Mouse (Mus musculus) thymus, adult 2 months (tissue): ENCODE results near the gene Tmem253. TPM values are rescaled to one million over a fixed set of nuclear protein-coding genes. Genes with fewer than 3 reads are reported as not detected.

Source experiments
- DNase-seq: peaks from one replicate; pipeline ENCODE4 v3.0.0; 2021
- H3K27ac ChIP-seq: fragments of 200-500 bp; 2 replicates; pipeline ENCODE4 v1.5.1; 2012; ENCODE audit warnings: low read length, control low read depth; ENCODE audit not compliant: control insufficient read depth, insufficient read depth
- H3K27me3 ChIP-seq: fragments of 200-500 bp; 2 replicates; pipeline ENCODE4 v1.6.1; 2012; ENCODE audit warnings: mild to moderate bottlenecking, low read length, moderate library complexity, mixed read lengths; ENCODE audit not compliant: control insufficient read depth, insufficient read depth
- H3K36me3 ChIP-seq: fragments of 200-500 bp; 2 replicates; pipeline ENCODE4 v1.6.1; 2012; ENCODE audit warnings: mild to moderate bottlenecking, low read length, moderate library complexity; ENCODE audit not compliant: control insufficient read depth, insufficient read depth
- H3K4me1 ChIP-seq: fragments of 200-500 bp; replicated peaks from 2 replicates; pipeline ENCODE4 v1.6.1; 2012; ENCODE audit warnings: low read length; ENCODE audit not compliant: control insufficient read depth, insufficient read depth
- H3K4me3 ChIP-seq: fragments of 200-500 bp; 2 replicates; pipeline ENCODE4 v1.5.1; 2012; ENCODE audit warnings: mild to moderate bottlenecking, low read length, control low read depth, moderate library complexity; ENCODE audit not compliant: control insufficient read depth, insufficient read depth
- CTCF ChIP-seq: fragments of 200-500 bp; IDR thresholded peaks from 2 replicates; pipeline ENCODE4 v1.5.1; 2012; ENCODE audit warnings: mild to moderate bottlenecking, control low read depth, low read length, moderate library complexity, borderline replicate concordance; ENCODE audit not compliant: control insufficient read depth, poor library complexity, insufficient read depth; ENCODE audit errors: extremely low read depth
- POLR2A ChIP-seq: fragments of 200-500 bp; IDR thresholded peaks from 2 replicates; pipeline ENCODE4 v1.6.1; 2012; ENCODE audit warnings: mild to moderate bottlenecking, low read length, control low read depth, moderate library complexity; ENCODE audit not compliant: control insufficient read depth, poor library complexity, insufficient read depth; ENCODE audit errors: extremely low read depth
- WGBS: fragments of 180-500 bp; shearing (Covaris S2); methylation state at CpG from one replicate; pipeline ENCODE4 v1.1.7; 2018; 5-methylcytosine and 5-hydroxymethylcytosine counted together
- polyA plus RNA-seq: library from polyadenylated mRNA; depleted of rRNA; stranded (reverse); fragments of >200 nt; gene quantifications from 2 replicates; pipeline ENCODE4 v1.2.3, GENCODE M21; 2012

Tmem253 gene
- polyA plus RNA-seq, 1 experiment, result 2.9 TPM

DNA sequence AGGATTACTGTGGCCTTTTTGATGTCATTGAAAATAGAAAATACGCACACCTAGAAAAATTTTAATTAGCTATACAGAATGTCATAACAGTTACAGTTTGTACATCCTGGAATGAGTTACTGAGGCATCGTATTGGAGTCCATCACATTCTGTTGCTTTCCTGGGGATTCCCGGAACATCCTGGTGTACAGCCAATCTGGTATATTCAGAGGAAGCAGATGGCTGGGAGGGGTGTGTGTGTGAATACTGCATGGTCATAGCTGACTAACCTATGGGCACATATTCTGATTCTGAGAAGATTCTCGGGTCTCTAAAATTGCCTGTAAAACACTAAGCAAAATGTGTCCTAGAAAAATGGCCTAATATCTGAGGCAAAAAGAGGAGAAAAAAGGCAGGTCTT lies 3.4 kb upstream of the Tmem253 start:
- H3K27me3 ChIP-seq, result no peaks in the 10 kb centered on the region
- H3K4me3 ChIP-seq, result no peak overlapping the region
- H3K27ac ChIP-seq, result no peak overlapping the region
- peaks cover 41% of the 10 kb centered on the region for H3K4me1 ChIP-seq
- no peak for DNase-seq
- 91% methylated on average over 4 of the region's 4 CpGs for WGBS
- TF ChIP-seq CTCF, result no peak
- TF ChIP-seq POLR2A, result no peak
- peaks cover 2% of the 10 kb centered on the region for H3K36me3 ChIP-seq

DNA sequence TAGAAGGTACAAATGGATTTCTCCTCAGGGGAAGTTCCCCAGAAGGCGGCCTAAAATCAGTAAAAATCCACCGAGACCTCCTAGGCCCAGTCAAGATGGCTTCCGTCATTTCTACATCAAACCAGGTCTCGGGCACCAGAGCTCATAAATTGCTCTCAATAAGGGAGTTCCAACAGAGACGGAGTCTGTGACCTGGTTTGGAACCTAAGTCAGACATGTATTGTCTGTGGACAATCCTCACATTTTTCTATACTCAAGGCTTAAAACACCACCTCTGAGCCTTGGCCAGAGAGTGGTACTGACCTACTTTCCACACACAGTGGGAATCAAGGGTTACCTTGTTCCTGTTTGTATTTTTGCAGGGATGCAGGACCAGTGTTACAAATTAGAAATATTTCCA lies 2.9 kb upstream of the Tmem253 start:
- no peaks in the 10 kb centered on the region for H3K36me3 ChIP-seq
- no peak for DNase-seq
- peaks cover 38% of the 10 kb centered on the region for H3K4me1 ChIP-seq
- no peak overlapping the region; the same call in 1 of the 2 replicates for H3K27ac ChIP-seq
- WGBS, result 95% methylated on average over 5 of the region's 5 CpGs
- H3K4me3 ChIP-seq, result no peak overlapping the region
- no peaks in the 10 kb centered on the region for H3K27me3 ChIP-seq
- no peak for TF ChIP-seq POLR2A
- no peak for TF ChIP-seq CTCF

DNA sequence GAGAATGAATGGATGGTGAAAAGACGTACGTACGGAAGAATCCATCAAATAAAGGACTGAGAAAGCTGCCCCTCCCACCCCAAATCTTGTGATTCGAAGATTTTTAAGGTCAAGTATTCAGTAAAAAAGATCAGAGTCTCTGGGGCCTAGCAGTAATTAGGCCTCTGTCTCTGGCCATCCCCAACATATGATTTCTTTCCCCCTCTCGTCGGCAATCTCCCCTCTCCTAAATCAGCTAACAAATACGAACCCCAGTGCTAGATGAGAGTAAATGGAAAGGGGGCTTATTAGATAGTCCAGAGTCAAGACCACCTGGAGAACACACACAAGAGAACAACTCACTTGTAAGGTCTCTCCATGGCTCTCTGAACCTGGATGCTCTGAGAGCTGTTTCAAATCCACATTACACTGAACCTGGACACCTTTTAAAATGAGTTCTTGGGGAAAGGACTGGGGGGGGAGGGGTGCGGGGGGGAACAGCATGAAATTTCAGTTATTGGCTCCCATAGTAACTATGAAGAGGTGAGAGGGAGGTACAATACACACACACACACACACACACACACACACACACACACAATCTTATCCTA lies 2.3 kb upstream of the Tmem253 start:
- H3K36me3 ChIP-seq, result no peaks in the 10 kb centered on the region
- 87% methylated on average over 8 of the region's 8 CpGs for WGBS
- peak; percentile 4 for DNase-seq
- no peak overlapping the region for H3K4me3 ChIP-seq
- no peak for TF ChIP-seq CTCF
- TF ChIP-seq POLR2A, result no peak
- peak overlapping the region; percentile 97 for H3K27ac ChIP-seq
- H3K27me3 ChIP-seq, result no peaks in the 10 kb centered on the region
- H3K4me1 ChIP-seq, result peaks cover 36% of the 10 kb centered on the region

DNA sequence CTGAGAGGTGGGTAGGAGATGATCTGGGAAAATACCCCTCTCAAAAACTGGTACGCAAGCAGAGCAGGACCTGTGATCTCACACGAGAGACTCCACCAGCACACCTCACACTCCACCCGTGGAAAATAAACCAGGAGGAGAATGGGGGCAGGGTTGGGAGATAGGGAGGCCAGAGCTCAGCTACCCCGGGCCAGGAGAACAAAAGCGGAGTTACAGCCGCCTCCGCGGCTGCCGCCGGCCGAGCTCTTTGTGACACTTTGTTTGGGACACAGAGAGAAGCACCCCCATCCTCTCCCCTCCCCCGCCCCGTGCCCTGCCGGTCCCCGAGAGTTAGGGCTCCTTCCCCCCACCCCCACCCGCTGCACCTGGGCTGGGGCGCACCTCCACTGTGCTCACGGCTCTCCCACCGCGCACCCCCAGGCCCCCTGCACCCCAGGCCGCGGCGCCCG lies 1.7 kb upstream of the Tmem253 start:
- under 1% methylated on average over 23 of the region's 24 CpGs for WGBS
- TF ChIP-seq POLR2A, result peak; percentile 73
- no peak for TF ChIP-seq CTCF

DNA sequence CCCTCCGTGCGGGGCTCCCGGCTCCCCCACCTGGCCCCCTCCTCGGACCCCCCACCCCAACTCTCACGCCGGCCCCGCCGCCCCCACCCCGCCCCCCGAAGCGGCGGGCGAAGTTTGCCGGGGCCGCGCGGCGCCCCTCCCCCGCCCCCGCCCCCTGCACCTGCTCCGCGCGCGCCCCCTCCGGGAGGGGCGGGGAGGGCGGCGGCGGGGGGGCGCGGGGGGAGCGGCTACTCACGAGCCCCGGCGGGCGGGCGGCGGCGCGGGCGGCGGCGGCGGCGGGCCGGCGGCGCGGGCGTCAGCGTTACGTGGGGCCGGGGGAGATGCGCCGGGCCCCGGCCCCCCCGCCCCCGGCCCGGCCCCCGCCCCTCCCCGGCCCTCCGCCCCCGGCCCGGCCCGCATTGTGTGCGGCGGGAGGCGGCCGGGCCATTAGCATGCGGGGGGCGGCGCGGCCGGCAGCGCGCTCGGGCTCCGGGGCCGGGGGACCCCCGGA lies 1.1 kb upstream of the Tmem253 start:
- 1% methylated on average over 12 of the region's 80 CpGs for WGBS
- H3K27ac ChIP-seq, result peak overlapping the region; percentile 69; the same call in 1 of the 2 replicates
- H3K36me3 ChIP-seq, result no peaks in the 10 kb centered on the region
- peak overlapping the region; percentile 61 for H3K4me3 ChIP-seq
- no peaks in the 10 kb centered on the region for H3K27me3 ChIP-seq
- peaks cover 37% of the 10 kb centered on the region for H3K4me1 ChIP-seq
- TF ChIP-seq POLR2A (no peak), CTCF (no peak)
- no peak for DNase-seq

More for the DNA sequence above, 1.7 kb upstream of the Tmem253 start:
- peaks cover 37% of the 10 kb centered on the region for H3K4me1 ChIP-seq
- peak overlapping the region; percentile 97 for H3K27ac ChIP-seq
- H3K27me3 ChIP-seq, result no peaks in the 10 kb centered on the region
- peak overlapping the region; percentile 61 for H3K4me3 ChIP-seq
- no peaks in the 10 kb centered on the region for H3K36me3 ChIP-seq
- DNase-seq, result peak; percentile 84

DNA sequence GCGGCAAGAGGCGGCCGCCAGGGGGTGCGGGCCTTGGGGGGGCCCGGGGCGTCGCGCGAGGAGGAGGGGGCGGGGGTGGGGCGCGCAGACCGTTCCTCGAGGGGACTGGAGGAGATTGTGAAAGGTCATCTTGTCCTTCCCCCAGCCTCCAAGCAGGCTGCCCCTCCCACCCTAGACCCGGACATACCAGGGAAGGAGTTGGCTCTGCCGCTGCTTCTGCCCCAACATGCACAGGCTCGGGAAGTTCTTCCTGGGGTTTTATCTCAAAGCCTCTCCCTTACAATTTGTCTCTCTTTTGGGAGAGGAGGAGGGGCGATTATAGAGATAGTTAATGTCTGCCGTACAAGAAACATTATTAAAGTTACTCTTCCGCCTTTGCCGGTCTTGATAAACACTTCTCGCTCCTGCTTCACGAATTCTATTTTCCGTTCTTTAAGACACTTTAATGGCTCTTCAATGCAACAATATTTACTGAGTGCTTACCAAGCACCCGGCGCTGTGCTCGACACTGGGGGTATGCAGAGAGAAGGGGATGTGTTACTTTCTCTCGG lies 622 bp upstream of the Tmem253 start:
- no peak for TF ChIP-seq CTCF
- TF ChIP-seq POLR2A, result no peak
- Histone ChIP-seq H3K36me3 (no peaks in the 10 kb centered on the region), H3K4me1 (peaks cover 32% of the 10 kb centered on the region), H3K27me3 (no peaks in the 10 kb centered on the region), H3K27ac (peak overlapping the region; percentile 69), H3K4me3 (peak overlapping the region; percentile 49)
- WGBS, result under 1% methylated on average over 28 of the region's 28 CpGs
- DNase-seq, result peak; percentile 40
